Mouse (Mus musculus) hindbrain, embryonic 14.5 days (tissue): ENCODE data around the gene Mphosph8. TPM values are rescaled to one million over a fixed set of nuclear protein-coding genes. Genes with fewer than 3 reads are reported as not detected.

Source experiments
- ATAC-seq: fragments of 200-750 bp; cut with Nextera tagmentation; 2 replicates; pipeline ENCODE4 v1.8.0; 2017; ENCODE audit warnings: moderate number of reproducible peaks, mild to moderate bottlenecking, moderate TSS enrichment, moderate library complexity; ENCODE audit not compliant: low FRiP score
- DNase-seq: peaks from one replicate; pipeline ENCODE4 v3.0.0-alpha.2; 2015; ENCODE audit warnings: low spot score
- H3K27ac ChIP-seq: fragments of 300-500 bp; sonication (generic); 2 replicates; pipeline ENCODE4 v1.5.1; 2014; ENCODE audit warnings: mild to moderate bottlenecking, moderate library complexity
- H3K27me3 ChIP-seq: fragments of 300-500 bp; sonication (generic); 2 replicates; pipeline ENCODE4 v1.6.1; 2014; ENCODE audit warnings: mild to moderate bottlenecking, low read length, mixed read lengths; ENCODE audit not compliant: control insufficient read depth, insufficient read depth
- H3K36me3 ChIP-seq: fragments of 300-500 bp; sonication (generic); replicated peaks from 2 replicates; pipeline ENCODE4 v1.6.1; 2014; ENCODE audit not compliant: control insufficient read depth, insufficient read depth
- H3K4me1 ChIP-seq: fragments of 300-500 bp; sonication (generic); replicated peaks from 2 replicates; pipeline ENCODE4 v1.6.1; 2014; ENCODE audit warnings: antibody characterized with exemption, low read length, mixed read lengths; ENCODE audit not compliant: control insufficient read depth, insufficient read depth
- H3K4me2 ChIP-seq: fragments of 300-500 bp; sonication (generic); replicated peaks from 2 replicates; pipeline ENCODE4 v1.6.1; 2014; ENCODE audit warnings: mild to moderate bottlenecking, moderate library complexity
- H3K4me3 ChIP-seq: fragments of 300-500 bp; sonication (generic); replicated peaks from 2 replicates; pipeline ENCODE4 v1.5.1; 2014; ENCODE audit warnings: mild to moderate bottlenecking, low read length
- H3K9ac ChIP-seq: fragments of 300-500 bp; sonication (generic); 2 replicates; pipeline ENCODE4 v1.6.1; 2014
- H3K9me3 ChIP-seq: fragments of 300-500 bp; sonication (generic); 2 replicates; pipeline ENCODE4 v1.6.1; 2016; ENCODE audit warnings: low read length; ENCODE audit not compliant: control insufficient read depth
- WGBS: fragments of 180-500 bp; shearing (Covaris S2); extraction: QIAGEN DNeasy Blood & Tissue Kit; methylation state at CpG from one replicate; pipeline ENCODE4 v1.1.7; 2014; 5-methylcytosine and 5-hydroxymethylcytosine counted together
- polyA plus RNA-seq: library from polyadenylated mRNA; unstranded; fragments of >200 nt; fragmentation: Nextera tagmentation; extraction: Ambion mirVana; gene quantifications from 2 replicates; pipeline ENCODE4 v1.2.1, GENCODE M21; 2014

The Mphosph8 gene
- polyA plus RNA-seq, 1 experiment from 2014 or later, result 41.5 TPM

- H3K27me3 ChIP-seq, result no peaks in the 10 kb centered on the region
- 9% methylated on average over 13 of the region's 13 CpGs for WGBS
- H3K4me2 ChIP-seq, result peak overlapping the region; percentile 87
- DNase-seq (no peak), ATAC-seq (no peak)
- peak overlapping the region; percentile 90; the same call in 1 of the 2 replicates for H3K27ac ChIP-seq
- H3K9me3 ChIP-seq, result no peaks in the 10 kb centered on the region
- H3K4me3 ChIP-seq, result peak overlapping the region; percentile 76
- peak overlapping the region; percentile 85 for H3K9ac ChIP-seq
- H3K36me3 ChIP-seq, result peaks cover 19% of the 10 kb centered on the region
- H3K4me1 ChIP-seq, result peaks cover 16% of the 10 kb centered on the region
These were observed 1.1 kb downstream of the Mphosph8 start for GRCm38 (mm10) chr14:56669046-56669620.

- Histone ChIP-seq H3K9ac (no peak overlapping the region), H3K4me2 (no peak overlapping the region), H3K27ac (no peak overlapping the region), H3K4me3 (no peak overlapping the region), H3K9me3 (no peaks in the 10 kb centered on the region), H3K36me3 (peaks cover 92% of the 10 kb centered on the region), H3K4me1 (no peaks in the 10 kb centered on the region), H3K27me3 (no peaks in the 10 kb centered on the region)
- no peak for DNase-seq
- ATAC-seq, result no peak
- WGBS, result 51% methylated on average over 1 of the region's 1 CpGs
These were observed 17.4 kb downstream of the Mphosph8 start for GRCm38 (mm10) chr14:56685426-56685825.

GRCm38 (mm10) chr14:56689116-56689515 is 21.1 kb downstream of the Mphosph8 start:
- Histone ChIP-seq H3K27me3 (no peaks in the 10 kb centered on the region), H3K4me3 (no peak overlapping the region), H3K4me1 (no peaks in the 10 kb centered on the region), H3K9ac (no peak overlapping the region), H3K4me2 (no peak overlapping the region), H3K9me3 (no peaks in the 10 kb centered on the region), H3K27ac (no peak overlapping the region), H3K36me3 (peaks cover 98% of the 10 kb centered on the region)
- 100% methylated on average over 1 of the region's 1 CpGs for WGBS
- no peak for ATAC-seq
- DNase-seq, result no peak

GRCm38 (mm10) chr14:56689766-56690165 is 21.7 kb downstream of the Mphosph8 start:
- peaks cover 98% of the 10 kb centered on the region for H3K36me3 ChIP-seq
- no peak overlapping the region for H3K4me2 ChIP-seq
- ATAC-seq, result no peak
- H3K4me1 ChIP-seq, result no peaks in the 10 kb centered on the region
- 86% methylated on average over 1 of the region's 1 CpGs for WGBS
- DNase-seq, result no peak
- no peak overlapping the region for H3K4me3 ChIP-seq
- no peaks in the 10 kb centered on the region for H3K27me3 ChIP-seq
- no peak overlapping the region for H3K9ac ChIP-seq
- no peaks in the 10 kb centered on the region for H3K9me3 ChIP-seq
- H3K27ac ChIP-seq, result no peak overlapping the region

GRCm38 (mm10) chr14:56695495-56695894 is 27.4 kb downstream of the Mphosph8 start:
- H3K36me3 ChIP-seq, result peaks cover 98% of the 10 kb centered on the region
- H3K27me3 ChIP-seq, result no peaks in the 10 kb centered on the region
- no peak for ATAC-seq
- H3K9me3 ChIP-seq, result no peaks in the 10 kb centered on the region
- DNase-seq, result no peak
- H3K9ac ChIP-seq, result no peak overlapping the region
- no peak overlapping the region for H3K4me2 ChIP-seq
- H3K27ac ChIP-seq, result no peak overlapping the region
- no peaks in the 10 kb centered on the region for H3K4me1 ChIP-seq
- WGBS, result 81% methylated on average over 3 of the region's 3 CpGs
- no peak overlapping the region for H3K4me3 ChIP-seq

GRCm38 (mm10) chr14:56697836-56698235 is 29.8 kb downstream of the Mphosph8 start:
- Histone ChIP-seq H3K27ac (no peak overlapping the region), H3K27me3 (no peaks in the 10 kb centered on the region), H3K9me3 (no peaks in the 10 kb centered on the region), H3K36me3 (peaks cover 78% of the 10 kb centered on the region), H3K4me3 (no peak overlapping the region), H3K4me2 (no peak overlapping the region), H3K9ac (no peak overlapping the region), H3K4me1 (no peaks in the 10 kb centered on the region)
- 95% methylated on average over 5 of the region's 5 CpGs for whole genome bisulfite sequencing
- ATAC-seq (no peak), DNase-seq (no peak)

- H3K4me1 ChIP-seq, result no peaks in the 10 kb centered on the region
- H3K9ac ChIP-seq, result no peak overlapping the region
- H3K9me3 ChIP-seq, result no peaks in the 10 kb centered on the region
- H3K27ac ChIP-seq, result no peak overlapping the region
- no peak overlapping the region for H3K4me3 ChIP-seq
- H3K27me3 ChIP-seq, result no peaks in the 10 kb centered on the region
- DNase-seq (no peak), ATAC-seq (no peak)
- H3K4me2 ChIP-seq, result no peak overlapping the region
- WGBS, result 97% methylated on average over 4 of the region's 4 CpGs
- peaks cover 30% of the 10 kb centered on the region for H3K36me3 ChIP-seq
These were observed 34.6 kb downstream of the Mphosph8 start for GRCm38 (mm10) chr14:56702644-56703043.

- H3K27ac ChIP-seq, result no peak overlapping the region
- no peaks in the 10 kb centered on the region for H3K4me1 ChIP-seq
- no peak overlapping the region for H3K4me3 ChIP-seq
- no peak overlapping the region for H3K9ac ChIP-seq
- ATAC-seq, result no peak
- 83% methylated on average over 4 of the region's 4 CpGs for WGBS
- DNase-seq, result no peak
- H3K36me3 ChIP-seq, result peaks cover 6% of the 10 kb centered on the region; the same call in 1 of the 2 replicates
- H3K27me3 ChIP-seq, result no peaks in the 10 kb centered on the region
- no peaks in the 10 kb centered on the region for H3K9me3 ChIP-seq
- no peak overlapping the region for H3K4me2 ChIP-seq
These were observed 37.6 kb downstream of the Mphosph8 start for GRCm38 (mm10) chr14:56705687-56706086.

GRCm38 (mm10) chr14:56726493-56726892 is 58.4 kb downstream of the Mphosph8 start:
- H3K9ac ChIP-seq, result no peak overlapping the region
- no peaks in the 10 kb centered on the region for H3K27me3 ChIP-seq
- DNase-seq (no peak), ATAC-seq (no peak)
- no peaks in the 10 kb centered on the region for H3K9me3 ChIP-seq
- no peak overlapping the region for H3K4me3 ChIP-seq
- H3K27ac ChIP-seq, result no peak overlapping the region
- WGBS, result 90% methylated on average over 1 of the region's 1 CpGs
- H3K4me1 ChIP-seq, result no peaks in the 10 kb centered on the region
- H3K36me3 ChIP-seq, result peaks cover 7% of the 10 kb centered on the region; the same call in 1 of the 2 replicates
- no peak overlapping the region for H3K4me2 ChIP-seq

- WGBS, result 98% methylated on average over 1 of the region's 1 CpGs
These were observed 72.1 kb downstream of the Mphosph8 start for GRCm38 (mm10) chr14:56740175-56740574.

More at GRCm38 (mm10) chr14:56740175-56740574, 72.1 kb downstream of the Mphosph8 start:
- DNase-seq (no peak), ATAC-seq (no peak)
- peaks cover 23% of the 10 kb centered on the region; the same call in 1 of the 2 replicates for H3K36me3 ChIP-seq
- H3K9ac ChIP-seq, result no peak overlapping the region
- H3K4me3 ChIP-seq, result no peak overlapping the region
- H3K4me1 ChIP-seq, result no peaks in the 10 kb centered on the region
- H3K4me2 ChIP-seq, result no peak overlapping the region
- no peak overlapping the region for H3K27ac ChIP-seq
- H3K9me3 ChIP-seq, result no peaks in the 10 kb centered on the region
- no peaks in the 10 kb centered on the region for H3K27me3 ChIP-seq
